Mouse (Mus musculus) embryo, embryonic 11 days (tissue): ENCODE measurements at regions not wholly inside any gene's neighbourhood (a gene's known extent, or its start where the extent isn't known, plus 50 kb on each side); places are given as distances from the start of the nearest gene placed in this dataset.

Source experiments
- DNase-seq: peaks from one replicate; pipeline ENCODE4 v3.0.0-alpha.2; 2015

DNA sequence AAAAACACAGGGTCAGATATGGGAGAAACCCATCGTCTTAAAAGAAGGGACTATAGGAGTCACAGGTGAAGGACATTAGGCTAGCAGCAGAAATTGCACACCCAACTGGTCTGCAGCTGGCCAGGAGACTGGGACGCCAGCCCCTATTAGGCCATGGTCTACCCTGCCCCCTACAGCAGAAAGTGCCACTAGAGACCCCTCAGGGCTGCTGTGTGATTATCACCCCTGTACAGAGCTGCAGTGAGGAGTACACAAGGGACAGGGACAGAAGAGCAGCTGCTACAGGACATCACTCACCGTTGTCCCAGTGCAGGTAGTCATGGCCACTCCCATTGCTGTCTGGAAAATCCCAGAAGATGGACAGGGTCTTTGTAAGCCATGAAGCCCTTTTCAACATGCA is 157.9 kb upstream of the Agap1 start:
- no peak for DNase-seq

DNA sequence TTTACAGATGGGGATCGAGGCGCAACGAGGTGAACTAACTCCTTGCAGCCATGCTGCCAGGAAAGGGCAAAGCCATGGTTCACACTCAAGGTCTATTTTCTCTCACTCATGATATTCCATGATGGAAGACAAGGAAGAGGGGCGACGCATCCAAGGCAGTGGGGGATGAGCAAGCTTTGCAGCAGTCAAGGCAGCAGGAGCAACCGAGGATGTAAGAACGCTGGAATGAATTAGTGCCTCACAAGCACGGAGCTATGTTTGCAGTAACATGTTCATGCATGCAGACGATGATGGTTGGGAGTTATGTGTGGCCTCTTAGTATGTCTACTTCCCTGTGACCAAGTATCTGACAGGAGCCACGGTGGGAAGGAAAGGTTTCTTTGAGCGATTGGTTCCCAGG is 156.8 kb upstream of the Agap1 start:
- DNase-seq, result no peak

GRCm38 (mm10) chr1:89301151-89301550 is 153.5 kb upstream of the Agap1 start:
- DNase-seq, result no peak

- no peak for DNase-seq
Observed at GRCm38 (mm10) chr1:89302368-89302951, 152.1 kb upstream of the Agap1 start.

DNA sequence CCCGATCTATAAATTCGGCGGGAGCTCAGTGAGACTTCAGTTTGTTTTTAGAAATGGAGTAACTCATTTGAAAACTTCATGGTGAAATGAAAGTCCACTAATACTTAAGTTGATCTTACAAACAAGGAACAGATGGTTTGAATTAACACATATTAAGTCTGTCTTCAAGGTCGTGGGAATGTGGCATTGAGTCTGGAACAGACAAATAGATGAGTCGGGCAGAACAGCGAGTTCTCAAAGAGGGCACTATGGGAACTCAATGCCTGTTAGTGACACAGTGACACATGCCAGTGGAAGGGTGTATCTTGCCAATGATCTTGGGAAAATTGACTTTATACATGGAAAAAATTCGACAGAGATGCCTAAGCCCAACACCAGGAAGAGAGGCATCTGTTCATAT is 149.4 kb upstream of the Agap1 start:
- no peak for DNase-seq

- DNase-seq, result no peak
Observed at GRCm38 (mm10) chr1:89308788-89309187, 145.8 kb upstream of the Agap1 start.

- DNase-seq, result no peak
Observed at GRCm38 (mm10) chr1:89313064-89313463, 141.5 kb upstream of the Agap1 start.

- DNase-seq, result no peak
Observed at GRCm38 (mm10) chr1:89317897-89318296, 136.7 kb upstream of the Agap1 start.

DNA sequence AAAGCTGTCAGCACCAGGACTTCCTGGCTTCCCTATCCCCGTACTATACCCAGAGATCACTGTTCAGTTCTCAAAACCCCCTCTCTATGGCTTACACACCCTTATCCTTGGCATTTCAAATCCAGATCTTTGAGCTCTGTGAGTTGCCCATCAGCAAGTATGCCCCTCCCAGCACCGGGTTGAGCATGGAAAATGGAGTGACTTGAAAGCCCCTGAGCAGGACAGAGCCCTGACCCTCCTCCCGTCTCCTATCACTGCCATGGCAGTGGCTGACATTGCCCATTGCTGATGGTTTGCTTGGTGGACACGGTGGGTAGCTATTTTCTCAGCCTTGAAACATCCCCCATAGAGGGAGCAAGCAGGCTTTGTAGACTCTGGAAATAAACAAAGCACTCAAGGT is 135.9 kb upstream of the Agap1 start:
- DNase-seq, result no peak

DNA sequence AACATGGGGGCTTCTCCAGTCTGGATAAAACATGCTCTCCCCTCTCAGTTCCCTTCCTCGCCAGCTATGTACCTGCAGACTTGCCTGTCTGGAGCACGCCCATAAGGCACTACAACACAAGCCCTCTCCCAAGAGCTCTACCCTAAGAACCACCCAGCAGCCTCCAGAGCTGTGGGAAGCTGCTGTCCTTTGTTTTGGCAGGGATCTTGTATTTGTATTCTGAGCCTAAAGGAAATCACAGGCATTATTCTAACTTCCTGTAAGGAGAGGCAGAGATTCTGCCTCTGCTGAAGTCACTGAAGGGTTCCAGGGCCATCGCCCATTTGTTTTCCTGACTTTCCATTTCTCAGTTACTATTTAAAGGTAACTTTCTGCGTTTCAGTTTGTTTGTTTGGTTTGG is 132.0 kb upstream of the Agap1 start:
- no peak for DNase-seq

DNA sequence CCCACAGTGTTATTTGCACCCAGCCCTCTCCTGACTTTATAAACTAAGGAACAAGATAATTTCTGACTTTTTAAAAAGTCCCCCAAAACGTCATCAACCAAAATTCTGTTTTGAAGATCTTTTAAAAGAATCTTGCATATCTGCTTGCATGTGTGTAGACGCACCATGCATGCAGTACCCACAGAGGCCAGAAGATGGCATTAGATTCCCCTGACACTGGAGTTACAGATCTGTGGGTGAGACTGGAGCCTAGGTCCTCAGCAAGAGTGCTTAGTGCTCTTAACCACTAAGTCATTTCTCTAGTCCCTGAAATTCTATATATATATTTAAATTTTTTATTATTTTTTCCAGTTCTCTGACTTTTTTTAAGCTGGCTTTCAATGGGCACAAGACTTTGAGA is 131.5 kb upstream of the Agap1 start:
- DNase-seq, result peak; percentile 52

- DNase-seq, result no peak
Observed at GRCm38 (mm10) chr1:89331352-89331751, 123.3 kb upstream of the Agap1 start.

DNA sequence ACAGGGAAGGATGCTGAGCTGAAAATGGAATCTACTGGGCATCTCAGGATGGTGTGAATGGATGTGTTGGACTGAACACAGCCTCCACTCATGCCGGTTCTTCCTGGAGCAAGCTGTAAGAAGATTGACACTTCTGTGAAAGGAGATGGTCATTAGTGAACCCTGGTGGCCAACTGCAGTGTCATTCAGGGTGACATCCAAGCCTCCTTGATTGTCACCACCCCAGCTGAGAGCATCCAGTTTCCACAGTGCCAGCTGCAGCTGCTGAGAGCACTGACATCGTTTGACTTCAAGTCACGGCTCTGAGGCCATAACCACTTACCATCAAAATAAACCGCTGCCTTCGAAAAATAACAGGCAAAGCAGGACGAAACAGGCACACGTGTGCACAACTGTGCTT is 121.9 kb upstream of the Agap1 start:
- DNase-seq, result peak; percentile 6

DNA sequence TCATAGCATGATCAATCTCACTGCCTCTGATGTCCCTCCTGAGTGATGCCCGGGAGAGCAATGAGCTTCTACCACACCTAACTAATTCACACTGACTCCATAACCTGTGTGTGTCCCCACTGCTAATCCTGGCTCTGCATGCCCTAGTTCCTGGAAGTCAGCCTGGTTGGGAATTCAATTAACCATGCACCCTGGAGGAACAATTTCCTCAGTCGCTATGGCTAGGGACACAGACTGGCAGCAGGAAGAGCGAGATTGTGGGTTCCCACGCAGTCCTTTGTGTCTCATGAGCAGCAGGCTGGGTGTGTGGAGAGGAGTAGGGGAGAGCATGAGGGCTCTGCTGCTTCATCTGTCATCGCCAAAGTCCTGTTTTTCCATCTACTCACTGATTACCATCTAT is 116.7 kb upstream of the Agap1 start:
- DNase-seq, result no peak

DNA sequence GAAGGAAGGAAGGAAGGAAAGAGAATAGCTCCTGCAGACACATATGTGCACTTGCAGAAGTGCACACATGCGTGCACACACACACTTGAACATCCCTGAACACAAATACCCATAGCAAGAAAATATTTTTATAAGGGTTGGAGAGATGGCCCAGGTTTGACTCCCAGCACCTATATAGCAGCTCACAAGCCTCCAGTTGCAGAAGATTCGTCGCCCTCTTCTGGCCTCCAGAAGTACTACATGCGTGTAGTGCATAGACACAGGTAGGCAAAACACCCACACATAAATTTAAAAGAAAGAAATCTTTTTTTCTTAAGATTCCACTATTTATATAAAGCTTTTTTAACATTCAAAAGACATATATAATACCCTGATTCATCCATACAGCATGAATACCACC is 111.8 kb upstream of the Agap1 start:
- DNase-seq, result peak; percentile 17

DNA sequence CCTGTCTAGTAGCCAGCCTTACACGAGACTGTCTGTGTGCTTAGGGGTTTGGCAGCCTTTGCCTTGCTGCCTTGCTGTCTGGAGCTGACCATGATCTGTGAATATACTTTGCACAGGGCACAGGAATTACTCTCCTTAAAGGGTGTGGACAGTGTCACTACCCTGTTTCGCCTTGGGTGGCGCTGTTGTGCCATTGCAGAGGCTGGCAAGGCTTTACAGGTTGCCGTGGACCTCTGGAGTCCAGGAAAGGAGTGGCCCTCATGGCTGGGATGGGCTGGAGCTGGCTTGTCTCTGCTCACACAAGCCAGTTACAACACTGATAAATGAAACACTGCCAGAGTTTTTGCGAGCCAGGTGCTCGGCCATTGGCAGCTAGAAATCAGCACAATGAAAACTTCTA is 110.1 kb upstream of the Agap1 start:
- DNase-seq, result peak; percentile 51

DNA sequence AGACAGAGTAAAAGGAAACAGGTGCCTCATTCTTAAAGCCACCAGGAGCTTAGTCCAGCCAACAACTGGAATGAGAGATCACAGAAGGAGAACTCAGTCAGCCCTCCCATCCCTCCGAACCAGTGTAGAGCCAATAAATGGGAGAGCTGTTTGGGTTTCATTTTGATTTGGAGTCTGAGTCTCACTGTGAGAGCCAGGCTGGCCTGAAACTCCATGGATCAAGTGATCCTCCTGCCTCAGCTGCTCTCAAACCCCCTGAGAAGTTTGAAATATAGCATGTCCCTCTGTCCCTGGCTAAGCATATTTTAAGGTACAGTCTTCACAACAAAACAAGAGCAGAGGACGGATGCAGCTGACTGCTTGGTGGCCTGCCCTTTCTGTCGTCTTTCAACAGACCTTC is 107.3 kb upstream of the Agap1 start:
- DNase-seq, result no peak

DNA sequence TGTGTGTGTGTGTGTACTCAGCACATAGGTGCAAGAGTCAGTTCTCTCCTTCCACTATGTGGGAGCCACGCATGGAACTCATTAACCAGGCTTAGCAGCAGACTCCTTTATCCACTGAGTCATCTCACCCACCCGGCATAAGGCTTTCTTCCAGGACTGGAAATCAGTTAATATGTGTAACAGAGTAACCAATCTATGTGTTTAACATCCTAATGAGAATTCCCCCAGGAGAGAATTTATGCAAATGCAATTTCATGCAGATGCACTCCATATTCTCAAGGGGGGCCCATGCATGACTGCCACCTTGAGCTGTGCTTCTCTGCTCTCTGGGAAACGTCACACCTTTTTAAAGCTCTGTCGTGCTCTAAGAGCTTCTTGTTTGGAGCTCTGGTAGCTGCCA is 101.7 kb upstream of the Agap1 start:
- no peak for DNase-seq

GRCm38 (mm10) chr1:89359257-89359656 is 95.3 kb upstream of the Agap1 start:
- no peak for DNase-seq

DNA sequence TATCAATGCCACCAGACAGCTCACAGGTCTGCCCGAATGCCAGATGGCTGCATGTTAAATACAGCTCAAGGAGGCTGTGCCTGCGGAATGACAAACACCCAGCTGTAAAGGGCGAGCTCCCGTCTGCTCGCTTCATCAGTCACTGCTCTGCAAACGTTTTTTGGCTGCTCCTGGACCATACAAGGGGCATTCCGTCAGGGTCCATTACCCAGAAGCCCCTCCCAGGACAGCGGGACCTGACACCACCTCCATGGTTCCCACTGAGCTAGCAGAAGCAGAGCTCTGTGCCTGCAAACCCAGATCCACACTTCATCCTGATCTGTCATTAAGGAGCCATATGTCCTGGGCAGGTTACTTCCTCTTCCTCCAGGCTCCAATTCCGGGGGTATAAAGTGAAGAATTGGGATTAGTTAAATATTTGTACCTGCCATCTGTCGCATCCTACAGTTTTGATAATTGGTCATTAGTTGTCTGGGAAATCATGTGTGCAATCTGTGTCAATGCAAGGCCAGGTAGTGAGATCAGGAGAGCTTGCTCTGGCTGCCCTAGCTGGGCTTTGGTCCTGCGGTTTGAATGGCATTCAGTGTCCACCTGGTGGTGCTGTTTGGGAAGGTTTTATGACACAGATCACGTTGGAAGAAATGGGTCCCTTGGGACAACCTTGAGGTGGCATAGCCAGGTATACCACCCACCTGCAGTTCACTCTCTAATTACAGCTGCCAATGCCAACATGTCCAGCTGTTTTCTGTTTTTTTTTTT is 89.9 kb upstream of the Agap1 start:
- peak; percentile 22 for DNase-seq

DNA sequence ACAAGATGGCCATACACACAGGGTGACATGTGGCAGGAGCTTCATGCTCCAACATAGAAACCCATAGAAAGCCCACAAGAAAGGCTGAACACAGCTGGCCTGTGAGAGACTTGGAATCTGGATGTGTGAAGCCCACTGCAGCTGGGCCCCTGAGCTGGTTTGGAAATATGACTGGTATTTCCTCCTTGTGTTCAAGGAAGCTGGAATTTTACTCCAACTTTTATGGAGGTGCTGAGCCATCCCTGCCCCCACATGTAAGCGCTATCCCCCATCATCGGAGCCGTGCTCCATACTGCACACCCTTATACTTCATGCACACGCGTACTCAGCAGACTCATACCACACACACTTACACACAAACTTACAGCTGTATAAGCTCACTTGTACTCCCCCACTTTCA is 87.7 kb upstream of the Agap1 start:
- peak; percentile 16 for DNase-seq

GRCm38 (mm10) chr1:89373806-89374205 is 80.8 kb upstream of the Agap1 start:
- no peak for DNase-seq

- no peak for DNase-seq
Observed at GRCm38 (mm10) chr1:89374271-89374670, 80.3 kb upstream of the Agap1 start.

GRCm38 (mm10) chr1:89382021-89382420 is 72.6 kb upstream of the Agap1 start:
- no peak for DNase-seq

- DNase-seq, result no peak
Observed at GRCm38 (mm10) chr1:89385111-89385510, 69.5 kb upstream of the Agap1 start.
